Mouse (Mus musculus): ENCODE data around the gene Gm7534.

DNA sequence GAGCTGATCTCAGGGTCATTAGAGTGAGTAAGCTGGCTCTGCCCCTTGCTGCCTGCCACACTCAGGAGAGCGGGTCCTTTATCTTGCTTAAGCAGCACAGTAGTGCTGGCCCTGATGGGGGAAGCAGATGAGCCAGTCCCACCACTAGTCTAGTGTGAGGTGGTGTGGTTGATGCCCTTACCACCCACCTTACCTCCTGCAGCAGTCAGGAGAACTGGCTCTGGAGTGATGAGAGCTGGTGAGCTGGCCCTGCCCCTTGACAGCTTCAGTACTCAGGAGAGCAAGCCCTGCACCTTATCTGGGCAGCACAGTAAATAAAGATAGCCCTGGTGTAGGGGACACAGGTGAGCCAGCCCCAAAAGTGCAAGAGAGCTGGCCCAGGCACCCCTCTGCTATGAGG is 21.7 kb downstream of the Gm7534 start:
- TF ChIP-seq CTCF (IDR thresholded peaks at IDR 0.05; ENCODE audit: low read depth, low read length) (no peak), POLR2A (IDR thresholded peaks at IDR 0.05; ENCODE audit: borderline replicate concordance, low read depth, low read length) (no peak)

All from bone marrow macrophage, adult 2 months (primary cell).